Mouse (Mus musculus): ENCODE data around the gene Cilp. TPM values are rescaled to one million over a fixed set of nuclear protein-coding genes. Genes with fewer than 3 reads are reported as not detected.

The Cilp gene
- polyA plus RNA-seq, 1 experiment from 2014 or later = 0.23 TPM

DNA sequence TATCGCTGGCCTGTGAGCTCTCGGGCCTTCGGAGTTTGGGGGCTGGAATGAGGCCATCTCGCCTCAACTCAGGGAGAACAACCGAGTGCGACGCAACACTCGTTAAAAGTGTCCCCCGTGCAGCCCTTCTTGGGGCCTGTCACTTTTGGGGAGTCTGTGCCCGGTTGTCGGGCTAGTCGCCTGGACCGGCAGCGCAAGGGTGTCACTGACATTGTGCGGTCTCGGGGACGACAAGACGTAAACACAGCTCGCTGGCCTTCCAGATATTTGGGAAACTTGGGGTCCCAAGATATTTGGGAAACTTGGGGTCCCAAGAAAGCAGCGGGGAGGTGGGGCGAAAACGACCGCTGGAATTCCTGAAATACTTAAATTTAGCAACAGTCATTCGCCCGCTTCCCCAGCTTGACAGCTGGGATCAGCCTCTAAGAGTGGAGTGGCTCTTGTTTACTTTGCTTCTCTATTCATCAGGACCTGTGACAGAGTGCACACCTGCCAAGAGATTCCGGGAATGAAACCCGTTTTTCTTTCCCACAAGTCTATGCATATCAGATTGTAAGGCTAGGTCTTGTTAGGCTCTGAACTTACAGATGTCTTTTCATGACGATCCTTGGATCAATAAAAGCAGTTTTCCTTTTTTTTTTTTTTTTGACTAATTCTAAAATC is 29.9 kb downstream of the Cilp start:
- Histone ChIP-seq H3K36me3 (ENCODE audit: control insufficient read depth, insufficient read depth, low read length) (0 out of 2 replicates have a peak, but pooled peaks cover 4% of the 10 kb centered on the region), H3K4me3 (ENCODE audit: low read depth, low read length) (peak overlapping the region; percentile 97), H3K9me3 (ENCODE audit: control insufficient read depth, low read length) (no peaks in the 10 kb centered on the region), H3K27ac (ENCODE audit: low read depth, low read length) (peak overlapping the region; percentile 82), H3K9ac (replicated peaks; ENCODE audit: low read depth, low read length) (peak overlapping the region; percentile 93), H3K4me2 (ENCODE audit: low read depth, low read length) (peak overlapping the region; percentile 89), H3K27me3 (ENCODE audit: control insufficient read depth, insufficient read depth, low read length) (peaks cover 2% of the 10 kb centered on the region; the same call in 1 of the 2 replicates), H3K4me1 (ENCODE audit: control insufficient read depth, insufficient read depth, low read length) (peaks cover 13% of the 10 kb centered on the region)
- 5% methylated on average over 28 of the region's 28 CpGs for whole genome bisulfite sequencing
- ATAC-seq (ENCODE audit: low read depth) = peak; percentile 19; the same call in 1 of the 2 replicates

DNA sequence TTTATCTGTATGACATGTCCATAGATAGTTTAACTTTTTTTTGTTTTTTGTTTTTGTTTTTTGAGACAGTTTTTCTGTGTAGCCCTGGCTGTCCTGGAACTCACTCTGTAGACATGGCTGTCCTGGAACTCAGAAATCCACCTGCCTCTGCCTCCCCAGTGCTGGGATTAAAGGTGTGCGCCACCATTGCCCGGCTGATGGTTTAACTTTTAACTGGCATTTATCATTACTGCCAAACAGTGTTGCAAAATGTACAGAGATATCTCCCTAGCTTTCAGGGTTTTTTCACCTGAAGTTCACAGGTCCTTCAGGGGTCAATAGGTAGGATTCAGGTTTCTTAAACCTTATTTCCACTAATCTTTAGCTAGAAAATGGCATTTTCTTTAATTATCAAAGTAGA is 32.1 kb downstream of the Cilp start:
- no peak overlapping the region for H3K4me2 ChIP-seq (ENCODE audit: low read depth, low read length)
- H3K36me3 ChIP-seq (ENCODE audit: control insufficient read depth, insufficient read depth, low read length) = peaks cover 4% of the 10 kb centered on the region; the same call in 1 of the 2 replicates
- H3K9ac ChIP-seq (replicated peaks; ENCODE audit: low read depth, low read length) = no peak overlapping the region
- H3K9me3 ChIP-seq (ENCODE audit: control insufficient read depth, low read length) = no peaks in the 10 kb centered on the region
- no peak for ATAC-seq (ENCODE audit: low read depth)
- peaks cover 2% of the 10 kb centered on the region; the same call in 1 of the 2 replicates for H3K27me3 ChIP-seq (ENCODE audit: control insufficient read depth, insufficient read depth, low read length)
- WGBS = 98% methylated on average over 2 of the region's 2 CpGs
- no peak overlapping the region for H3K27ac ChIP-seq (ENCODE audit: low read depth, low read length)
- peaks cover 13% of the 10 kb centered on the region for H3K4me1 ChIP-seq (ENCODE audit: control insufficient read depth, insufficient read depth, low read length)
- H3K4me3 ChIP-seq (ENCODE audit: low read depth, low read length) = no peak overlapping the region

DNA sequence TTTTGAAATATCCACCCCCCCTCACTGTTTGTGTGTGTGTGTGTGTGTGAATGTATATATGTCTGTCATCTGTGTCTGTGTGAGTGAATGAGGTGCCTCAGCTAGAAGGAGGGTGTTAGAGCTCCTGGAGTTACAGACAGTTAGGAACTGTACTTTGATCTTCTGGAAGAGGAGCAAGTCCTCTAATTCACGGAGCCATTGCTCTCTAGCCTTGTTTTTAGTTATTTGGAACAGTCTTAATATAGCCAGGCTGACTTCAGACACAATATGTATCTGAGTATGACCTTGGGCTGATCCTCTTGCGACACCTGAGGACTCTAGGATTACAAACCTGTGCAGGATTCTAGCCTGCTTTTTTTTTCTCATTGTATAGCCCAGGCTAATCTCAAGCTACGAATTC is 33.8 kb downstream of the Cilp start:
- Histone ChIP-seq H3K27ac (ENCODE audit: low read depth, low read length) (no peak overlapping the region), H3K9ac (replicated peaks; ENCODE audit: low read depth, low read length) (no peak overlapping the region), H3K4me2 (ENCODE audit: low read depth, low read length) (no peak overlapping the region), H3K9me3 (ENCODE audit: control insufficient read depth, low read length) (no peaks in the 10 kb centered on the region), H3K27me3 (ENCODE audit: control insufficient read depth, insufficient read depth, low read length) (peaks cover 2% of the 10 kb centered on the region; the same call in 1 of the 2 replicates), H3K4me3 (ENCODE audit: low read depth, low read length) (no peak overlapping the region), H3K36me3 (ENCODE audit: control insufficient read depth, insufficient read depth, low read length) (peaks cover 9% of the 10 kb centered on the region; the same call in 1 of the 2 replicates), H3K4me1 (ENCODE audit: control insufficient read depth, insufficient read depth, low read length) (peaks cover 13% of the 10 kb centered on the region)
- no peak for ATAC-seq (ENCODE audit: low read depth)
- WGBS = 92% methylated on average over 3 of the region's 3 CpGs

DNA sequence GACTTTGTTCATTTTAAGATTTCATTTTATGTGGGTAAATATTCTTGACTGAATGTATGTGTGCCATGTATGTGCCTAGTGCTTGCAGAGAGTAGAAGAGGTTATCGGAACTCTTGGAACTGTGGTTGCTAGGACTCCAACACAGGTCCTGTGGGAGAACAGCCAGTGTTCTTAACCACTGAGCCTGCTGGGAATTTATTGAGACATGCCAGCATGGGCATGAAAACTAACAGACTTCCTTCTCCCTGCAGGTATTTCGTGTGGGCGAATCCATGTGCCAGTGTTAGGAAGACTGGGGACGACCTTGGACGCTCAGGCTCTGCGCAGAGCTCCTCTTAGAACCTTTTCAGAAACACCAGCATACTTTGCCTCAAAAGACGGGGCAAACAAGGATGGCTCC is 34.7 kb downstream of the Cilp start:
- H3K9ac ChIP-seq (replicated peaks; ENCODE audit: low read depth, low read length) = no peak overlapping the region
- H3K27me3 ChIP-seq (ENCODE audit: control insufficient read depth, insufficient read depth, low read length) = no peaks in the 10 kb centered on the region; the same call in 1 of the 2 replicates
- ATAC-seq (ENCODE audit: low read depth) = no peak
- no peak overlapping the region for H3K27ac ChIP-seq (ENCODE audit: low read depth, low read length)
- no peak overlapping the region for H3K4me3 ChIP-seq (ENCODE audit: low read depth, low read length)
- 97% methylated on average over 7 of the region's 7 CpGs for WGBS
- peaks cover 13% of the 10 kb centered on the region for H3K4me1 ChIP-seq (ENCODE audit: control insufficient read depth, insufficient read depth, low read length)
- no peak overlapping the region for H3K4me2 ChIP-seq (ENCODE audit: low read depth, low read length)
- H3K9me3 ChIP-seq (ENCODE audit: control insufficient read depth, low read length) = no peaks in the 10 kb centered on the region
- peaks cover 11% of the 10 kb centered on the region for H3K36me3 ChIP-seq (ENCODE audit: control insufficient read depth, insufficient read depth, low read length)

DNA sequence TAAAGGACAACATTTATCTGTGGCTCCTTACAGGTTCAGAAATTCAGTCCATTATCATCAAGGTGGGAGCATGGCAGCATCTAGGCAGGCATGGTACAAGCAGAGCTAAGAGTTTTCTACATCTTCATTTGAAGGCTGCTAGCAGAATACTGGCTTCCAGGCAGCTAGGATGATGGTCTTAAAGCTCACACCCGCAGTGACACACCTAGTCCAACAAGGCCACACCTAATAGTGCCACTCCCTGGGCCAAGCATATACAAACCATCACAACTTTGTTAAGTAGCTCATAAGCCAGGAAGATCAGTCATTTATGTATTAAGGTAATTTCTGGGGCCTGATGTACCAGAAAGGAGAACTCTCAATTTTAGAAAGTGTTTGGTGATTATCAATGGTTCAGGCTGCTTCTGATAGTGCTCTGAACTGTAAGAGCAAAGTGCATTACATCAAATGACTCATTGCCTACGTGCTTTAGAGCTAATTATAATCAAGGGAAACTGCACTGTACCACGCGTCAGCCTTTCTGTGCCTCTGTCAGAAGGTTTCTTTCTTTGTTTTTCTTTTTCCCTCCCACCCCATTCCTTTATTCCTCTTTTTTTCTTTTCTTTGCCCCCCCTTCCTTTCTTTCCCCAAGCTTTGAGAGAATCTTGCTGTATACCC is 37.5 kb downstream of the Cilp start:
- H3K27ac ChIP-seq (ENCODE audit: low read depth, low read length) = no peak overlapping the region
- no peak for ATAC-seq (ENCODE audit: low read depth)
- no peak overlapping the region for H3K4me3 ChIP-seq (ENCODE audit: low read depth, low read length)
- 97% methylated on average over 4 of the region's 4 CpGs for WGBS
- peaks cover 8% of the 10 kb centered on the region for H3K36me3 ChIP-seq (ENCODE audit: control insufficient read depth, insufficient read depth, low read length)
- H3K27me3 ChIP-seq (ENCODE audit: control insufficient read depth, insufficient read depth, low read length) = no peaks in the 10 kb centered on the region
- no peaks in the 10 kb centered on the region for H3K4me1 ChIP-seq (ENCODE audit: control insufficient read depth, insufficient read depth, low read length)
- H3K9me3 ChIP-seq (ENCODE audit: control insufficient read depth, low read length) = no peaks in the 10 kb centered on the region
- no peak overlapping the region for H3K4me2 ChIP-seq (ENCODE audit: low read depth, low read length)
- H3K9ac ChIP-seq (replicated peaks; ENCODE audit: low read depth, low read length) = no peak overlapping the region

DNA sequence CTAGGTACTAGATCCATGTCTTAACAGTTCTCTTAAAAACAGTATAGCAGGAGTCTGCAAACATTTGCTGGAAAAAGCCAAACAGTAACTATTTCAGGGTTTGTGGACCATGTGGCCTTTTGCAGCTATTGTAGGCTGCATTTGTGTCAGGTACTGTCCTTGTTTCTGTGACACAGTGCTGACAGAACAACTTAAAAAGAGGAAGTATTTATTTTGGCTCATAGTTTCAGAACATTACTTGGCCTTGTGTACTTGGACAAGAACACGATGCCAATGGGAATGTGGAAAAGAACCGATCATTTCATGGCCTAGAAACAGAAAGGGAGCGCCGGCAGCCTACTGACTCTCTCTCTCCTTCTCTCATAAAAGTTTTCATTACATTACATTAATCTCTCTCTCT is 38.6 kb downstream of the Cilp start:
- no peak overlapping the region for H3K4me2 ChIP-seq (ENCODE audit: low read depth, low read length)
- no peak overlapping the region for H3K9ac ChIP-seq (replicated peaks; ENCODE audit: low read depth, low read length)
- no peak overlapping the region for H3K27ac ChIP-seq (ENCODE audit: low read depth, low read length)
- 96% methylated on average over 4 of the region's 4 CpGs for WGBS
- no peaks in the 10 kb centered on the region for H3K9me3 ChIP-seq (ENCODE audit: control insufficient read depth, low read length)
- no peaks in the 10 kb centered on the region for H3K4me1 ChIP-seq (ENCODE audit: control insufficient read depth, insufficient read depth, low read length)
- no peak overlapping the region for H3K4me3 ChIP-seq (ENCODE audit: low read depth, low read length)
- peaks cover 8% of the 10 kb centered on the region for H3K36me3 ChIP-seq (ENCODE audit: control insufficient read depth, insufficient read depth, low read length)
- ATAC-seq (ENCODE audit: low read depth) = no peak
- no peaks in the 10 kb centered on the region for H3K27me3 ChIP-seq (ENCODE audit: control insufficient read depth, insufficient read depth, low read length)

DNA sequence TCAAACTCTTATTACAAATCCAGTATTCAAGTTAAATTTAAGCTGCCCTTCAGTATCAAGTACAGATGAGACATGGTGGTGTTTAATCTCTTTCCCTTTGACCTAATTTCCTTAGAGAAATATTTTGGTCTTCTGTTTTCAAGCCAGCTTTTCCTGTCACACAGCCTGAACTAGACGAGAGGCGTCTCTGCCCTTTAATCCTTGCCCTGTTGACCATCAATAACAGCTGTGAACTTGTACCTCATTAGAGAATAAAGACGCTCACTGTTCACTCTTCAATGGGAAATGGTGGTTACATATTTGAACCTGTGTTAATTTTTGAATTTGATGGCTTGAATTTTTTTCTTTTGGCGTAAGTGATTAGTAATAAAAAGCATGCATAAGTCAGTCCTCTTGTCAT is 39.3 kb downstream of the Cilp start:
- H3K36me3 ChIP-seq (ENCODE audit: control insufficient read depth, insufficient read depth, low read length) = peaks cover 11% of the 10 kb centered on the region
- H3K9ac ChIP-seq (replicated peaks; ENCODE audit: low read depth, low read length) = no peak overlapping the region
- WGBS = 90% methylated on average over 4 of the region's 4 CpGs
- no peak overlapping the region for H3K4me3 ChIP-seq (ENCODE audit: low read depth, low read length)
- no peaks in the 10 kb centered on the region for H3K9me3 ChIP-seq (ENCODE audit: control insufficient read depth, low read length)
- H3K27me3 ChIP-seq (ENCODE audit: control insufficient read depth, insufficient read depth, low read length) = no peaks in the 10 kb centered on the region
- H3K4me2 ChIP-seq (ENCODE audit: low read depth, low read length) = no peak overlapping the region
- H3K27ac ChIP-seq (ENCODE audit: low read depth, low read length) = no peak overlapping the region
- H3K4me1 ChIP-seq (ENCODE audit: control insufficient read depth, insufficient read depth, low read length) = no peaks in the 10 kb centered on the region
- ATAC-seq (ENCODE audit: low read depth) = no peak

DNA sequence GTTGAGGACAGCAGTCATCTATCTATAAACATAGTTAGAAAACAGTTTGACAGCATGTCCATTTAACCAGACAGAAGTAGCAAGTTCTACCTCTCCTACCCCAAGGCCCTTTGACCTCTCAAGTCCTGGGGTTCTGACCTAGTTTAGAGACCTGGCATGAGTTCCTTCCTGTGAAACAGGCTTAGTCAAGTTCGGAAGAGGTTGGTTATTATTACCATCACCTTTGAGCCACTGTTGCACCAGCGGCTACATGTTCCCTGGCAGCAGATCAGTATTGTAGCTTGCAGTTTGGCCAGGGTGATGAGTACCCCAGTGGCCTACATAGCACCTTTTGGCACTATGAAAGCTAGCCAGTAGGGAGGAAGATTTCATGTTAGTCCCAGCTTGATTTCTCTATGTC is 41.7 kb downstream of the Cilp start:
- 97% methylated on average over 2 of the region's 2 CpGs for WGBS
- no peak overlapping the region for H3K27ac ChIP-seq (ENCODE audit: low read depth, low read length)
- H3K4me2 ChIP-seq (ENCODE audit: low read depth, low read length) = no peak overlapping the region
- H3K4me3 ChIP-seq (ENCODE audit: low read depth, low read length) = no peak overlapping the region
- no peak for ATAC-seq (ENCODE audit: low read depth)
- H3K27me3 ChIP-seq (ENCODE audit: control insufficient read depth, insufficient read depth, low read length) = no peaks in the 10 kb centered on the region
- H3K9me3 ChIP-seq (ENCODE audit: control insufficient read depth, low read length) = no peaks in the 10 kb centered on the region
- H3K9ac ChIP-seq (replicated peaks; ENCODE audit: low read depth, low read length) = no peak overlapping the region
- H3K4me1 ChIP-seq (ENCODE audit: control insufficient read depth, insufficient read depth, low read length) = no peaks in the 10 kb centered on the region
- H3K36me3 ChIP-seq (ENCODE audit: control insufficient read depth, insufficient read depth, low read length) = peaks cover 17% of the 10 kb centered on the region

DNA sequence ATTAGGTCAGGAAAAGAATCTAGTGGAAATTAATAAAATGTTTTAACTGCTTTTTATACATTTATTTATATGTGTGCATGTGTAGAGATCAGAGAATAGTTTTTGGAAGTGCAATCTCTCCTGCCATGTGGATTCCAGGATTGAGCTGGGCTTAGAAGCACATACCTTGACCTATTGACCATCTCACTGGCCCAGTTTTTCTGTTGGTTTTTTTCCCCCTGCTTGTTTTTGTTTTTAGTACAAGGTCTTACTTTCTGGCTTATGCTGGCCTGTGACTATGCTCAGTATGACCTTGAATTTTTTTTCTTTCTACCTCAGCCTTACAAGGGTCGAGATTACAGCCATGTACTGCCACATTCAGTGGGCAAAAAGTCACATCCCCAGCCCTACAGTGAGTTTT is 43.0 kb downstream of the Cilp start:
- Histone ChIP-seq H3K4me1 (ENCODE audit: control insufficient read depth, insufficient read depth, low read length) (no peaks in the 10 kb centered on the region), H3K9ac (replicated peaks; ENCODE audit: low read depth, low read length) (no peak overlapping the region), H3K4me2 (ENCODE audit: low read depth, low read length) (no peak overlapping the region), H3K27ac (ENCODE audit: low read depth, low read length) (no peak overlapping the region), H3K9me3 (ENCODE audit: control insufficient read depth, low read length) (no peaks in the 10 kb centered on the region), H3K4me3 (ENCODE audit: low read depth, low read length) (no peak overlapping the region), H3K36me3 (ENCODE audit: control insufficient read depth, insufficient read depth, low read length) (peaks cover 23% of the 10 kb centered on the region), H3K27me3 (ENCODE audit: control insufficient read depth, insufficient read depth, low read length) (no peaks in the 10 kb centered on the region)
- WGBS = 96% methylated on average over 1 of the region's 1 CpGs
- ATAC-seq (ENCODE audit: low read depth) = no peak

Measured in neural tube, embryonic 14.5 days (tissue).